Mouse (Mus musculus): Measurements from ENCODE around the gene Fryl.
A peak's percentile ranks its signal among the peaks of the same experiment; 100 is the strongest.

Fryl gene

GRCm38 (mm10) chr5:73194083-73194570 lies 62.3 kb downstream of the Fryl start:
- DNase-seq (ENCODE audit: low spot score), result no peak

DNA sequence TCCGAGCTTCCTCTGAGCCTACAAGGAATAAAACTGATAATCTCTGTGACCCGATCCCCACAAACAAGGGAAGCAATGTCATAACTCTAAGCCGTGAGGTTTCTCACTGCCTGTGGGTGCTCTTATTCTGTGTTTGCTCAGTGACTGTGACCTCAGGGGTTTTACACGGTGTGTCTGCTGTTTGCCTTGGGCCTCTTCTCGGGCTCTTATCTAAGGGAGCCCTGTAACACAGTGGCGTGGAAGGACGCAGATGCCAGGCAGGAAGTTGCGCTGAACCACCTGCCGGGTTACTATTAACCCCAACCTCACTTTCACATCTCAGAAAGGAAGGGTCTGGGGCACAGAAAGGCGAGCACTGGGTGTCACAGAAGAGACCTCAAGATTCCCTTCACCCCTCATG lies 62.8 kb downstream of the Fryl start:
- no peak for DNase-seq (ENCODE audit: low spot score)

DNA sequence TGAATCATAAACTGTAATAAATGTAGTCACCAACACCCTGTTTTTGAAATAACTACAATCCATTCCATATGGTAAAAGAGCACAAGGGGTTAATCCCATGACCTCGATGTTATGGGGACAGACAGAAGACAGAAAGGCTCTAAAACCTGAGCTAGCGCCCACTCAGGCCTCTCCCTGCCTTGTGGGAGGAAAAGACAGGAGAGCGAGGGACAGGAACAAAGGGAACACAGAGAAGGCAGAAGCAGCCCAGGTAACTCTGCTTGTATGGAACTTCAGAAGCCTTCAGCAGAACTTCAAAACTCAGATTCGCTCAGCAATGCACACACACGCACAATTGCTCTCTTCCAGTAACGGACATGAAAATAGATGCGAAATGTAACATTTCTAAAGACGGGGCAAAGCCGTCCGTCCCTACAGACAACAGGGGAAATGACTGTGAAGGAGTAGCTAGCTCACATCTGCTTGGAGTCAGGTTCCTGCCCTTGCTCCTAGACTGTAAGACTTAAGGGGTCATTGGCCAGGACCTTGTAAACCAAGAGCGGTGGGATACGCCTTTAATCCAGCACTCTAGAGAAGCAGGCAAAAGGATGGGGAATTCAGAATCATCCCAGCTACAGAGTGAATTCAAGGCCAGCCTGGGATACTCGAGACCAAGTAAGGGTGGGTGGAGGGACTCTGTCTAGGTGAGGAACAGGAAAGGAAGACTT lies 63.4 kb downstream of the Fryl start:
- no peak for DNase-seq (ENCODE audit: low spot score)

DNA sequence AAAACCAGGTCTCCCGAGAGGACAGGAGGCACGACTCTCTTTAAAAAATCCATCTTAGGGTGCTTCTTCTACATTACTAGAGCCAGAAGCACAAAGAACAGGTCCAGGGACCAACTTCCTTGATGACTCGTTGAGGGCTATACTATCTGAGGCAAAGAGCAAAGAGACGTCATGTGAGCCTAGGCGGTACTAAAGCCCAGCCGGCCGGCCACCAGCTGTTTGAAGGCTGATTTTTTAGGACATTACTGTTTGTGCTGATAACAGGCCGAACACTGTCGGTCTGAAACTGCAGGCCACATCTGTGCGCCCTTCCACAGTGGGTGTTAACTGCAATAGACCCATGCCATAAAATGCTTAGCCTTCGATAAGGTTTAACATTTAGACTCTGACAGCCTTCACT lies 64.7 kb downstream of the Fryl start:
- DNase-seq (ENCODE audit: low spot score), result no peak

- DNase-seq (ENCODE audit: low spot score), result no peak
These were observed 66.3 kb downstream of the Fryl start for GRCm38 (mm10) chr5:73190164-73190563.

- DNase-seq (ENCODE audit: low spot score), result no peak
These were observed 66.8 kb downstream of the Fryl start for GRCm38 (mm10) chr5:73189443-73190160.

- no peak for DNase-seq (ENCODE audit: low spot score)
These were observed 67.8 kb downstream of the Fryl start for GRCm38 (mm10) chr5:73188576-73188975.

DNA sequence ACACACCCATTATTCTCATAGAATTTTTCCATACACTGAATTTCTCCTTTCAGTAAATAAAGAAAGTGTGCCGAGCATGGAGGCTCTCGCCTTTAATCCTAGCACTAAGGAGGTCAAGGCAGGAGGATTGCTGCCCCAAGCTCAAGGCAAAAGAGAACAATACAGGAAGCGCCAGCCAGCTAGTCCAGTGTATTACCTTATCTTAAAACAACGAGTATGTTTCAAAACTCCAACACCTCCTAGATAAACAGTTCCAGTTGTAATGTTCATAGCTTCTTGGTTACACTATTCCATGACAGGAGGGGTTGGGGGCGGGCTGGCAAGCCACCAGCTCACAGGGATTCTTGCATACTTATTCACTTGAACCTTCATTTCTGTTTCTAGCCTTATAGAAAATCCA lies 68.3 kb downstream of the Fryl start:
- DNase-seq (ENCODE audit: low spot score), result no peak

DNA sequence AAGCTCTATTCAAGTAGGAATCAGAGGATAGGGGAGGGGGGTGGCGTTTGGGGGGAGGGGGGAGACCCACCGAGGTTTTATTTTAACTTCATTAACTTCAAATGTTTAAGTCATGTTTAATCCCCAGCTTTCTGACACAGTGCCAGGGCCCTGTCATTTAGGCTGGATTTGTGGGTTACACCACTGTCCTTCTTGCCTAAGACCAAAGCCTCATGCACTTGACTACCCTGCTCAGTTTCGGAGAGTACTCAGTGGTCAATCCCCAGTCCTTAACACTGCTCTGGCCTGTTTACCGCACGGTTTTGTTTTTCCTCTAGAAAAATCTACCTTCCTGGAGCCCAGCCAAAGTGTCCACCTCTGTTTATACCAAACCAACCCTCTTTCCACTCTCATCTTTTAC lies 69.5 kb downstream of the Fryl start:
- no peak for DNase-seq (ENCODE audit: low spot score)

GRCm38 (mm10) chr5:73185424-73185823 lies 71.0 kb downstream of the Fryl start:
- DNase-seq (ENCODE audit: low spot score), result no peak

DNA sequence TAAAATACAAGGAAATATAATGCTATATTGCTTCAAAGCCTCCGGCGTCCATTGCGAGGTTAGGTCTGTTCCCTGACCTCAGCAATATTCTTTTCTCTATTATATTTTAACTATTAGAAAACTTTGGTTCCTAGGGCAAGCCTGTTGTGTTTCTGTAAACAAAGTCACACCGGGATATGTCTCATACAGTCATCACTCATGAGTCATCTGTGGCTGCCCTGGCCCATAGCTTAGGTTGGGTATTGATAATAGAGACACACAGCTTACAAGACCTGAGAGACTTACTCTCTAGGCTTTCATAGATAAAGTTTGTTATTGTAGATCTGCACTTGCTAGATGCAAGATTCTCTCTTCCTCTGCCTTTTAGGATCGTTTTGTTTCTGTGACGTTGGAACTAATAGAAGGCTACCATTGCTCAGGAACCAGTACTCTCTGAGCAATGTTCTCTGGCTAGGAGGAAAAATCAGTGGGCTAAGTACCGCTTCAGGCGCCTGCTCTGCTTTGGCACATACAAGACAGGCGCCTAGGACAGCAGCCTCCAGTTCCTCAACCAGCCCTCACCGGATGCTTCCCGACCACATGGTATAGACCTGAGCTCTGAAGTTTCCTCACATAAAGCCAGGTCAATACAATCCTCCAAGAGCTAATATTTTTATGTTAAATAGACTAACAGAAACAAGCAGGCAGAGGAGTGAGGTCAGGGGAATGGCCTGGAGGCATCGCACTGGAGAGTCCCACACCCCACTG lies 73.5 kb downstream of the Fryl start:
- no peak for DNase-seq (ENCODE audit: low spot score)

GRCm38 (mm10) chr5:73182191-73182590 lies 74.2 kb downstream of the Fryl start:
- DNase-seq (ENCODE audit: low spot score), result no peak

DNA sequence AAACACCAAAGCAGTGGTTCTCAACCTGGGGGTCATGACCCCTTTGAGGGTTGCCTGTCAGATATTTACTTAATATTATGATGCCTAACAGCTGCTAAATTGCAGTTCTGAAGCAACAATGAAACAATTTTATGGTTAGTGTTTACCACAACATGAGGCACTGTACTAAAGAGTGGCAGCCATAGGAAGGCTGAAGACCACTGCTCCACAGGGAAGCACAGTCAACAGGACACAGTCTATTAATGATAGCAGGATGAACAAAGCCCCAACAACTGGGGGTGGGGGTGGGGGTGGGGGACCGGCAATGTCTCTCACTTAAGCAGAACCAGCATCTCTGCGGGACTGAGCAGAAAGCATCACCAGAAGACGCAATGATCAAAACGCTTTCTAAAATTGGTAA lies 80.1 kb downstream of the Fryl start:
- no peak for DNase-seq (ENCODE audit: low spot score)

GRCm38 (mm10) chr5:73175377-73176147 lies 80.9 kb downstream of the Fryl start:
- DNase-seq (ENCODE audit: low spot score), result no peak

- DNase-seq (ENCODE audit: low spot score), result no peak
These were observed 84.4 kb downstream of the Fryl start for GRCm38 (mm10) chr5:73171876-73172480.

DNA sequence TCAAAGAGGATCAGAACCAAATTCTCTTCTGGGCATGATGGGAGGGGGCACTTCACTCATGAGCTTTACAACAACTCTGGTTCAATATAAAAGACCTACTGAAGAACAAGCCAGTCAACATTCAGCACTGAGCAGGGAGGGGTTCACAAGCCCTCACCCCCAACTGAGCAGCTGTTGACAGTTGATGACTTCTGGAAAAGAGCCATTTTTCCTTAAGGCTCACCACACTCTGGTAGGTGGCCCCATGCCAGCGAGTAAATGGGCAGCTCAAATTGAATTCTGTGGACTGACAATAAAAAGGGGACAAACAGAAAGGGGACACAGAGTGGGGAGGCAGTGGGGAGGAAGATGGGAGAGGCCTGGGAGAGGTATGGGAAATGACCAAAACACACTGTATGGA lies 85.2 kb downstream of the Fryl start:
- no peak for DNase-seq (ENCODE audit: low spot score)

- DNase-seq (ENCODE audit: low spot score), result peak; percentile 57
These were observed 87.6 kb downstream of the Fryl start for GRCm38 (mm10) chr5:73168769-73169272.

DNA sequence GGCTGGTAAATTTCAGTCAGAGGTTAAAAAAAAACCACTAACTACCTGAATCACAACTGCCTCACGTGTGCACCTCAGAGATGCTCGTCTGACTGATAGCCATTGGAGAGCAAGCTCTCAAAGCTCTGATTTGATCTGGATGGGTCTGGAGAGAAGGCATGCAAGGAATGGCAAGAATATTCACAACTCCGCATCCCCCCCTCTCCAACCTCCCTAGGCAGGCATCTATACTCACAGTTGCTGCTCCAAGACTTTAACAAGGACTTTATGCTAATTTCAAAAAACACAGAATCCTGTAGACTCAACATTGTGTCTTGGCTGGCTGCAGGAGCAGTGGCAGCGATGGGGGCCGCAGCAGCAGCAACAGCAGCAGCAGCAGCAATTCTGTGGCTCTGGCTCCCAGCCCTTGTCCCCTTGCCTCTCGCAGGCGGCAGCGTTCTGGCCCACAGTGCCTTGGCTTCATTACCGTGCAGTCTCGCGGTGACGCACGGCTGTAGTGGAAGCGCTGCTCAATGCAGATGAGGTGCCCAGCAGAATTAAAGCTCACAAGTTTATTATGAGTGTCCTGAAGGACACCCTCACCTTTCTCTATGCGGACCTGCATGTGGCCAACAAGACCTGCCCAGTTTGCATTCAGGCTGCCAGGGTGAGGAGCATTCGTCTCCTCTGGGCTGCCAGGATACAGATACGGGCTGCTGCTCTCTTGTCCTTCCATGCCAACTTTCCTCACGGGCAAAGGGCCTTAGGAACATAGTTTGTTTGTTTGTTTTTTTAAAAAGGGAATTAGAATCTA lies 88.2 kb downstream of the Fryl start:
- no peak for DNase-seq (ENCODE audit: low spot score)

DNA sequence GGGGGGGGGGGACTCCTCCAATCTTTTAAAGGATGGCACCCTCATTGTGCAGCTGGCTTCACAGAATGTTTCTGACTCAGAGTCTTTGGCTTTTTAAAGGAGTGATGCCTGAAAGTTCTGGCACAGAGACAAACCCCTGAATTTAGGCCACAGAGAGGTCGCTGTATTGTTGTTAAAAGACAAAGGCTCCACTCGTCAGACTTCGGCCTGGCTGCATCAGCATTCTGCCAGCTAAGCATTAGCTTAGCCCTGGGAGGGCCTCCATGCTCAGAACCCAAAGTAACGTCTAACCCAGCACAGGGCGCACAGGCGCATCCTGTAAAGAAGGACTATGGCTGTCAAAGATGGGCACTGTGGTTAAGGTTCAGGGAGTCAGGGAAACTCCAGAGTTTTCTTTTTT lies 92.4 kb downstream of the Fryl start:
- no peak for DNase-seq (ENCODE audit: low spot score)

DNA sequence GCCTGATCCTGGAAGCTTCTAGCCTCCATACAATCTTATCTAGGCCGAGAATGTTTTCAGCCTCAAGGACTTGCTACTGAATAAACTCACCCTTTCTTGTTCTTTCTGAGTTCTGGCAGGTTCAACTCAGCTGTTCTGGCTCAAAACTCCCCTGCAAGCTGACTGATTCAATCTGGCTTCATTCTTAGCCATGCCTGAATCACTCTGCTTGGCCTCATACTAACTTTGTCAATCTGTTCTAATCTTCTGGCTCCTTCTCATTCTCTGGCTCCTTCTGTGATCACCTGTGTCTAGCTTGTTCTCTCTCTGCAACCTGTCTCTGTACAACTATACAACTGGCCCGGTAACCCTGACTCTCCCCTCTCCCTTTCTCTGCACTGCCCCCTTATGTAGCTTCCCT lies 93.9 kb downstream of the Fryl start:
- no peak for DNase-seq (ENCODE audit: low spot score)

DNA sequence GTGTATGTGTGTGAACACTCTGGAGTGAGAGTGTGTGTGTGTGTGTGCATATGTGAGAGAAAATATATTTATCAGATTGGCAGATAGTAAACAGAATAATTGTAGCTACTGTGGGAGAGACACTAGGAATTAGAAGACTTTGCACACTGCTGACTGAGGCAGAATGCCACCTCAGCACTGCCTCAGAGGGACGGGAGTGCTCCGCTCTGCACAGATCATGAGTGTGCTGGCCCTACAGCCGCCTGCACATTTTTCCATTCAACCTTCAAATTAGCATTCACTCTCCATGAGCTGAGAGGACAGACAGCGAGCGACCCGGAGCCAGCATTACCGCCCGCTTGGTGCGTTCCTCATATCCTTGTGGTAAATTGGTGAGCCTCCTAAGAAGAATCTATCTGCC lies 96.0 kb downstream of the Fryl start:
- DNase-seq (ENCODE audit: low spot score), result no peak
